Mouse (Mus musculus) E14TG2a.4 (cell line): ENCODE data around the gene Slc35e3.
A peak's percentile ranks its signal among the peaks of the same experiment; 100 is the strongest.

Experiments used
- H3K27me3 ChIP-seq: 2 replicates; pipeline ENCODE4 v1.6.1; 2014; ENCODE audit warnings: low read length, control low read depth; ENCODE audit not compliant: insufficient read depth
- H3K36me3 ChIP-seq: 2 replicates; pipeline ENCODE4 v1.6.1; 2014; ENCODE audit warnings: low read length, control low read depth; ENCODE audit not compliant: insufficient read depth
- H3K4me1 ChIP-seq: replicated peaks from 2 replicates; pipeline ENCODE4 v1.6.1; 2014; ENCODE audit warnings: low read depth, low read length, control low read depth
- H3K4me3 ChIP-seq: replicated peaks from 2 replicates; pipeline ENCODE4 v1.5.1; 2014; ENCODE audit warnings: mild to moderate bottlenecking, low read length
- H3K9me3 ChIP-seq: 2 replicates; pipeline ENCODE4 v1.6.1; 2014; ENCODE audit warnings: low read length, control low read depth
- CTCF ChIP-seq: conservative IDR thresholded peaks from 2 replicates; pipeline ENCODE4 v1.5.1; 2014; ENCODE audit warnings: low read length
- NANOG ChIP-seq: IDR thresholded peaks from 2 replicates; pipeline ENCODE4 v1.6.1; 2014; ENCODE audit warnings: borderline replicate concordance, low read length, mixed read lengths
- POU5F1 ChIP-seq: IDR thresholded peaks from 2 replicates; pipeline ENCODE4 v1.6.1; 2014; ENCODE audit warnings: low read length, borderline replicate concordance

The Slc35e3 gene

GRCm38 (mm10) chr10:117746297-117746883 is at the start of gene Slc35e3:
TSS of gene Slc35e3 (minus strand) at chr10:117746365.
- TF ChIP-seq POU5F1 (no peak), CTCF (no peak), NANOG (no peak)
- Histone ChIP-seq H3K9me3 (peaks cover 31% of the 10 kb centered on the region), H3K27me3 (no peaks in the 10 kb centered on the region), H3K36me3 (peaks cover 60% of the 10 kb centered on the region), H3K4me1 (peaks cover 27% of the 10 kb centered on the region), H3K4me3 (peak within 1 kb of the TSS; percentile 76)

GRCm38 (mm10) chr10:117795206-117795605 is 49.0 kb upstream of the Slc35e3 start:
- H3K36me3 ChIP-seq: peaks cover 13% of the 10 kb centered on the region
- H3K4me1 ChIP-seq: peaks cover 58% of the 10 kb centered on the region
- TF ChIP-seq CTCF: no peak
- TF ChIP-seq POU5F1: no peak
- TF ChIP-seq NANOG: no peak
- no peak overlapping the region for H3K4me3 ChIP-seq
- H3K27me3 ChIP-seq: no peaks in the 10 kb centered on the region
- H3K9me3 ChIP-seq: no peaks in the 10 kb centered on the region

- TF ChIP-seq POU5F1 (no peak), CTCF (no peak), NANOG (no peak)
- H3K36me3 ChIP-seq: peaks cover 24% of the 10 kb centered on the region
Measured at GRCm38 (mm10) chr10:117793436-117794030, 47.4 kb upstream of the Slc35e3 start.

GRCm38 (mm10) chr10:117792141-117793091 is 46.3 kb upstream of the Slc35e3 start, which contains the start of gene Nup107:
TSS of gene Nup107 (minus strand) at chr10:117792705.
- Histone ChIP-seq H3K9me3 (no peaks in the 10 kb centered on the region), H3K4me1 (peaks cover 51% of the 10 kb centered on the region), H3K36me3 (peaks cover 33% of the 10 kb centered on the region), H3K4me3 (peak within 1 kb of the TSS; percentile 99), H3K27me3 (no peaks in the 10 kb centered on the region)
- TF ChIP-seq CTCF (no peak), NANOG (no peak), POU5F1 (no peak)

More at GRCm38 (mm10) chr10:117793436-117794030, 47.4 kb upstream of the Slc35e3 start:
- no peaks in the 10 kb centered on the region for H3K27me3 ChIP-seq
- peaks cover 60% of the 10 kb centered on the region for H3K4me1 ChIP-seq
- H3K9me3 ChIP-seq: no peaks in the 10 kb centered on the region
- H3K4me3 ChIP-seq: peak overlapping the region; percentile 99

- peaks cover 46% of the 10 kb centered on the region for H3K36me3 ChIP-seq
- TF ChIP-seq NANOG (no peak), CTCF (no peak), POU5F1 (no peak)
- H3K4me3 ChIP-seq: peak overlapping the region; percentile 99
- no peaks in the 10 kb centered on the region for H3K27me3 ChIP-seq
- peaks cover 51% of the 10 kb centered on the region for H3K4me1 ChIP-seq
- H3K9me3 ChIP-seq: no peaks in the 10 kb centered on the region
Measured at GRCm38 (mm10) chr10:117791171-117791470, 45.0 kb upstream of the Slc35e3 start.

- H3K36me3 ChIP-seq: peaks cover 52% of the 10 kb centered on the region
- peak overlapping the region; percentile 99; the same call in 1 of the 2 replicates for H3K4me3 ChIP-seq
- no peaks in the 10 kb centered on the region for H3K27me3 ChIP-seq
- TF ChIP-seq CTCF (no peak), POU5F1 (no peak), NANOG (no peak)
- no peaks in the 10 kb centered on the region for H3K9me3 ChIP-seq
- H3K4me1 ChIP-seq: peaks cover 50% of the 10 kb centered on the region
Measured at GRCm38 (mm10) chr10:117790421-117791170, 44.4 kb upstream of the Slc35e3 start.

GRCm38 (mm10) chr10:117790011-117790410 is 43.8 kb upstream of the Slc35e3 start:
- no peak overlapping the region for H3K4me3 ChIP-seq
- peaks cover 44% of the 10 kb centered on the region for H3K4me1 ChIP-seq
- TF ChIP-seq NANOG (no peak), POU5F1 (no peak), CTCF (no peak)
- H3K36me3 ChIP-seq: peaks cover 57% of the 10 kb centered on the region
- no peaks in the 10 kb centered on the region for H3K27me3 ChIP-seq
- H3K9me3 ChIP-seq: no peaks in the 10 kb centered on the region
